Mouse (Mus musculus) megakaryocyte, embryonic 14.5 days (primary cell): Measurements from ENCODE around the gene Flrt1. TPM values are rescaled to one million over a fixed set of nuclear protein-coding genes. Genes with fewer than 3 reads are reported as not detected.
"Not testable (repeated sequence)": the region's sequence is repeated elsewhere in the genome, so short reads cannot be mapped to it uniquely, and the experiment has no call there.

Experiments
- H3K27me3 ChIP-seq: replicated peaks from 2 replicates; pipeline ENCODE3; 2012; ENCODE audit warnings: inconsistent platforms
- H3K36me3 ChIP-seq: replicated peaks from 2 replicates; pipeline ENCODE3; 2012; ENCODE audit warnings: low read length, inconsistent platforms, mixed read lengths
- H3K4me1 ChIP-seq: 2 replicates; pipeline ENCODE4 v1.6.1; 2012; ENCODE audit warnings: inconsistent platforms
- H3K4me3 ChIP-seq: replicated peaks from 2 replicates; pipeline ENCODE3; 2012; ENCODE audit warnings: moderate library complexity, mild to moderate bottlenecking, inconsistent platforms
- H3K9me3 ChIP-seq: 2 replicates; pipeline ENCODE4 v1.6.1; 2012; ENCODE audit warnings: inconsistent platforms
- FLI1 ChIP-seq: IDR thresholded peaks from 2 replicates; pipeline ENCODE4 v1.6.1; 2012; ENCODE audit warnings: low read length, inconsistent platforms, mixed read lengths
- GATA1 ChIP-seq: IDR thresholded peaks from 3 replicates; pipeline ENCODE4 v1.6.1; 2012; ENCODE audit warnings: mixed read lengths, low read length, inconsistent platforms, borderline replicate concordance
- polyA plus RNA-seq: library from polyadenylated mRNA; stranded (reverse); fragments of >175 nt; gene quantifications from 2 replicates; pipeline ENCODE4 v1.2.3, GENCODE M21; 2012; ENCODE audit warnings: low replicate concordance; ENCODE audit not compliant: insufficient read depth

Gene Flrt1
- polyA plus RNA-seq, 1 experiment, result not detected

GRCm38 (mm10) chr19:7062110-7062509 is 43.4 kb downstream of the Flrt1 start:
- Histone ChIP-seq H3K4me3 (no peak overlapping the region), H3K27me3 (peaks cover 44% of the 10 kb centered on the region), H3K4me1 (peaks cover 42% of the 10 kb centered on the region), H3K9me3 (no peaks in the 10 kb centered on the region), H3K36me3 (no peaks in the 10 kb centered on the region)
- no peak for TF ChIP-seq FLI1
- TF ChIP-seq GATA1, result no peak

GRCm38 (mm10) chr19:7058541-7058940 is 47.0 kb downstream of the Flrt1 start:
- H3K4me1 ChIP-seq, result peaks cover 41% of the 10 kb centered on the region
- no peak for TF ChIP-seq GATA1
- no peak for TF ChIP-seq FLI1
- H3K27me3 ChIP-seq, result peaks cover 34% of the 10 kb centered on the region
- no peaks in the 10 kb centered on the region for H3K9me3 ChIP-seq
- H3K4me3 ChIP-seq, result no peak overlapping the region
- H3K36me3 ChIP-seq, result no peaks in the 10 kb centered on the region

GRCm38 (mm10) chr19:7057722-7058207 is 47.8 kb downstream of the Flrt1 start:
- Histone ChIP-seq H3K36me3 (no peaks in the 10 kb centered on the region), H3K9me3 (no peaks in the 10 kb centered on the region), H3K4me1 (peaks cover 44% of the 10 kb centered on the region), H3K27me3 (peaks cover 29% of the 10 kb centered on the region), H3K4me3 (peak overlapping the region; percentile 94)
- TF ChIP-seq FLI1 (no peak), GATA1 (no peak)

GRCm38 (mm10) chr19:7057126-7057721 is 48.3 kb downstream of the Flrt1 start:
- Histone ChIP-seq H3K9me3 (no peaks in the 10 kb centered on the region), H3K27me3 (peaks cover 29% of the 10 kb centered on the region), H3K4me3 (peak overlapping the region; percentile 94), H3K4me1 (peaks cover 44% of the 10 kb centered on the region), H3K36me3 (no peaks in the 10 kb centered on the region)
- TF ChIP-seq FLI1 (no peak), GATA1 (no peak)

- Histone ChIP-seq H3K27me3 (peaks cover 27% of the 10 kb centered on the region), H3K4me3 (peak within 1 kb of the TSS; percentile 94), H3K36me3 (no peaks in the 10 kb centered on the region), H3K4me1 (peaks cover 41% of the 10 kb centered on the region), H3K9me3 (peaks cover 2% of the 10 kb centered on the region)
- TF ChIP-seq GATA1 (no peak), FLI1 (no peak)
These were observed 49.1 kb downstream of the Flrt1 start, which contains the start of gene Macrod1 for GRCm38 (mm10) chr19:7056248-7057087. Gene Macrod1, plus strand, starts transcription at chr19:7056810.

GRCm38 (mm10) chr19:7055173-7055572 is 50.4 kb downstream of the Flrt1 start:
- H3K36me3 ChIP-seq, result no peaks in the 10 kb centered on the region
- H3K9me3 ChIP-seq, result peaks cover 12% of the 10 kb centered on the region
- peaks cover 40% of the 10 kb centered on the region for H3K4me1 ChIP-seq
- H3K27me3 ChIP-seq, result peaks cover 22% of the 10 kb centered on the region
- no peak for TF ChIP-seq GATA1
- TF ChIP-seq FLI1, result no peak
- H3K4me3 ChIP-seq, result no peak overlapping the region

- TF ChIP-seq FLI1, result no peak
- no peak for TF ChIP-seq GATA1
- H3K4me3 ChIP-seq, result no peak overlapping the region
- H3K9me3 ChIP-seq, result peaks cover 16% of the 10 kb centered on the region
- peaks cover 40% of the 10 kb centered on the region for H3K4me1 ChIP-seq
- H3K27me3 ChIP-seq, result peaks cover 19% of the 10 kb centered on the region
- no peaks in the 10 kb centered on the region for H3K36me3 ChIP-seq
These were observed 50.8 kb downstream of the Flrt1 start for GRCm38 (mm10) chr19:7054772-7055171.

- peaks cover 13% of the 10 kb centered on the region for H3K27me3 ChIP-seq
- not testable (repeated sequence) for H3K4me3 ChIP-seq, H3K36me3 ChIP-seq
- H3K4me1 ChIP-seq, result peaks cover 40% of the 10 kb centered on the region
- H3K9me3 ChIP-seq, result peaks cover 19% of the 10 kb centered on the region
These were observed 52.1 kb downstream of the Flrt1 start for GRCm38 (mm10) chr19:7053382-7053781.

GRCm38 (mm10) chr19:7044706-7045105 is 60.8 kb downstream of the Flrt1 start:
- H3K9me3 ChIP-seq, result peaks cover 2% of the 10 kb centered on the region; the same call in 1 of the 2 replicates
- TF ChIP-seq GATA1 (no peak), FLI1 (no peak)

GRCm38 (mm10) chr19:7044279-7044678 is 61.2 kb downstream of the Flrt1 start:
- Histone ChIP-seq H3K27me3 (peaks cover 5% of the 10 kb centered on the region), H3K36me3 (no peaks in the 10 kb centered on the region), H3K4me3 (no peak overlapping the region), H3K4me1 (peaks cover 31% of the 10 kb centered on the region), H3K9me3 (peaks cover under 1% of the 10 kb centered on the region; the same call in 1 of the 2 replicates)
- no peak for TF ChIP-seq FLI1
- no peak for TF ChIP-seq GATA1

More at GRCm38 (mm10) chr19:7044706-7045105, 60.8 kb downstream of the Flrt1 start:
- no peak overlapping the region for H3K4me3 ChIP-seq
- peaks cover 5% of the 10 kb centered on the region for H3K27me3 ChIP-seq
- peaks cover 31% of the 10 kb centered on the region for H3K4me1 ChIP-seq
- H3K36me3 ChIP-seq, result no peaks in the 10 kb centered on the region

Other genes with a start within 250 kb of the Flrt1 start
- gene Ccdc88b, start 247.5 kb downstream of the Flrt1 start, polyA plus RNA-seq, result 22.9 and 55.2 TPM in 2 replicates
- gene Trmt112, start 196.0 kb downstream of the Flrt1 start, polyA plus RNA-seq, result 107 and 147 TPM in 2 replicates
- 209 and 955 TPM in 2 replicates for gene Prdx5, start 195.6 kb downstream of the Flrt1 start, polyA plus RNA-seq
- gene Esrra, start 183.9 kb downstream of the Flrt1 start, polyA plus RNA-seq, result 56.1 and 76.3 TPM in 2 replicates
- 0.83 TPM in 1 of 2 replicates, not detected in the other for gene Catsperz, start 180.3 kb downstream of the Flrt1 start, polyA plus RNA-seq
- 0.08 TPM in 1 of 2 replicates, not detected in the other for gene Kcnk4, start 171.2 kb downstream of the Flrt1 start, polyA plus RNA-seq
- 108 and 197 TPM in 2 replicates for gene Bad, start 163.9 kb downstream of the Flrt1 start, polyA plus RNA-seq
- gene Gpr137, start 163.2 kb downstream of the Flrt1 start, polyA plus RNA-seq, result 112 and 118 TPM in 2 replicates
- 310 and 626 TPM in 2 replicates for gene Ppp1r14b, start 130.8 kb downstream of the Flrt1 start, polyA plus RNA-seq
- 39.2 and 49.3 TPM in 2 replicates for gene Plcb3, start 129.3 kb downstream of the Flrt1 start, polyA plus RNA-seq
- 154 and 460 TPM in 2 replicates for gene Fkbp2, start 125.2 kb downstream of the Flrt1 start, polyA plus RNA-seq
- 68.5 and 73.8 TPM in 2 replicates for gene Vegfb, start 118.1 kb downstream of the Flrt1 start, polyA plus RNA-seq
- 19.1 and 20.6 TPM in 2 replicates for gene Dnajc4, start 113.2 kb downstream of the Flrt1 start, polyA plus RNA-seq
- 6.7 and 9.1 TPM in 2 replicates for gene Nudt22, start 109.6 kb downstream of the Flrt1 start, polyA plus RNA-seq
- gene Trpt1, start 109.6 kb downstream of the Flrt1 start, polyA plus RNA-seq, result 0.57 TPM in 1 of 2 replicates, not detected in the other
- 5,058 and 7,219 TPM in 2 replicates for gene Fermt3, start 86.3 kb downstream of the Flrt1 start, polyA plus RNA-seq
- gene Stip1, start 65.8 kb downstream of the Flrt1 start, polyA plus RNA-seq, result 29.9 and 116 TPM in 2 replicates
- gene Macrod1, start 48.9 kb downstream of the Flrt1 start, polyA plus RNA-seq, result 9.2 and 14.0 TPM in 2 replicates
- 111 and 112 TPM in 2 replicates for gene Otub1, start 100.6 kb upstream of the Flrt1 start, polyA plus RNA-seq
- 446 and 491 TPM in 2 replicates for gene Cox8a, start 111.9 kb upstream of the Flrt1 start, polyA plus RNA-seq
- 14.4 and 15.8 TPM in 2 replicates for gene Naa40, start 135.5 kb upstream of the Flrt1 start, polyA plus RNA-seq
- 206 and 356 TPM in 2 replicates for gene Rcor2, start 161.6 kb upstream of the Flrt1 start, polyA plus RNA-seq
- 179 and 300 TPM in 2 replicates for gene Mark2, start 236.1 kb upstream of the Flrt1 start, polyA plus RNA-seq